Mouse (Mus musculus): ENCODE measurements around the gene Fam3a. TPM values are rescaled to one million over a fixed set of nuclear protein-coding genes. Genes with fewer than 3 reads are reported as not detected.

Fam3a gene
- 50.5 and 59.2 TPM in 2 replicates for polyA plus RNA-seq (2012; rRNA removed; ENCODE audit: low replicate concordance)

DNA sequence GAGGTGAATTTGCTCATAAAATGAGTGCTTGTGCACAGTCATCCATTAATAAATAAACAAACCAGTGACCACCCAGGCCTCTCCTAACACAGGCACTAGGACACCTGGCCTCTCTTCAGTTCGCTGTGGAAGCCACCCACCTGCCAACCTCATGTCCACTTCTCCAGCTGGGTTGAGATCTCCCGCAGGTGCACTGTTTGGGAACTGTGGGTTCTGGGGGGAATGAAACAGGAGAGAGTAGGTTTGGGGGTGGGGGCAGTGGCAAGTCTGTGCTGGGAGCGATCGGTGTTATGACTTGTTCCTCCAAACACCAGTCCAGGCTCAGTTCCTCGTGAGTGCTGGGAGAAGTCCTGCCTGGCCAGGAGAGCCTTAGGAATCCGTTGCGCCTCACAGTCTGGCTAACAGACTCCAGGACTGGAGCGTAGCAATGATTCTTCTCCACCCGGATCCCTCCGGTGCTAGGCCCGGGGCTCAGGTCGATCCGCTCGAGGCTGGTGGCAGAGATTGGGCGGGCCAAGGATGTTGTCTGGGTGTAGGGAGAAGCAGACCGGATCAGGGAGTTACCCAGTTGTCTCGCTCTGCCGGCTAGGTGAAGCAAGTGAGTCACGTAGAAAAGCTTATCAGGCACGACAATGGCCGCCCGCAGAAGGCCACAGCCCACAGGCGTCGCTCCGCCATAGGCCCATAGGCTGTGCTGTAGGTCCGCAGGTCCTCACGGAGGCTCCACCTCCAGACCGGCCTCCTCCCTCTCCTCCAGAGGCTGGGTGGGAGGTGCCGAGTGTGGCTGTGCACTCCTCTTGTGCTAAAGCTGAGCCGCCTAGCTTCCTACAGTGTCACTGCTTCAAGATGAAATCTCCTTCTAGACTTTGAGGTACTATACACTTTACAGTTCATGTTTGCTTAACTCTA is at the start of gene Fam3a, which contains the start of gene Ikbkg:
Gene Fam3a (minus strand): TSS at position 738 of the 909 bp plus-strand sequence.
Gene Ikbkg (plus strand): TSS at position 756 of the 909 bp plus-strand sequence.

DNA sequence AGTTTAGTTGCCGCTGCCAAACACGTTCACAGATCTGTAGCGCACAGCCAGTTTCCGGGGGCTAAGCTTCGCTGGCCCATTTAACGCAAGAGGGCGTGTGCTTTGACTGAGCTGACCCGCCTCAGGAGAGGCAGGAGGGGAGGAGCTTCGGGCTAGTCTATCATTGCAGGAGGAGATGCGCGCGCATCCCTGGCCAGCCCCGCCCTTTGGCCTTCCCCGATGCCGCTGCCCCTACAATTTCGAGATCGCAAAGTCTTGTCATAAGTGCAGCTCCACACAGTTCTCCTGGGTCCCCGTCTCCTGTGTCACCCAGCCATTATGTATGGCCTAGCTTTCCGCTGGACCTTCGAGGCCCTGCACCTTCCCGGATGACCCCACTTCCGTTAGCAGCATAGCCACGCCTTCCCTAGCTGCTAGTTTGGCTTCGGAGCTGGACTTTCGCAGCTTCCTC is 35.8 kb upstream of the Fam3a start, which contains the start of gene G6pdx:
Gene G6pdx (minus strand): TSS at position 369 of the 451 bp plus-strand sequence.

DNA sequence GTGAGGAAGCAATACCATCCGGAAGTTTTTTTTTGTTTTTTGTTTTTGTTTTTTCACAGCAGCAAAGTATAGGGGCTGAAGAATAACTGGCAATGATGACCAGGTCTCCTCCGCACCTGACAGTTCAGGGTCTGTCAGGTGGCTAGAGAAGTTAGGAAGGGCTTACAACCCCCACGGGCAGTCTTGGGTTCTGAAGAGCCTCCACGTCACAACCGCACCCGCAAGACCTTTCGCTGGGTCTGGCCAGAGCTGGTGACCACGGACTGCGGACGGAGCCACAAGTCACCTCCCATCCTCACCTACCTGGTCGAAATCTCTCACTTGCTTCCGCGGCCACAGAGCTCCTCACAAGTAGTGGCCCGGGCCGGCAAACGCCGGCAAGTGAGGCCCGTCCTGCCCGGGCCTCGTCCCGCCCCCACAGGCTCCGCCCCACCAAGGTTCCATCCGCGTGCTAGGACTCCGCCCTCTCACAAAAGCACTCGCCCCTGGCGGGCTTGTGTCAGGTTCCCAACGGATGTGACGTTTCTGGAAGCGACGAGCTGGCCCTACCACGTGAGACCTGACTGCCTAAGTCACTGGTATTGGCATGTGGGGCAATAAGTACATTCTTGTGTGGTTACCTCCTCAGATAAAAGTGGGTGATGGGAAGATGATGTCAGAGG is 20.1 kb downstream of the Fam3a start, which contains the start of the genes Ubl4a and Slc10a3:
Gene Ubl4a (minus strand): TSS at position 331 of the 662 bp plus-strand sequence.
Gene Slc10a3 (minus strand): TSS at position 462 of the 662 bp plus-strand sequence.

DNA sequence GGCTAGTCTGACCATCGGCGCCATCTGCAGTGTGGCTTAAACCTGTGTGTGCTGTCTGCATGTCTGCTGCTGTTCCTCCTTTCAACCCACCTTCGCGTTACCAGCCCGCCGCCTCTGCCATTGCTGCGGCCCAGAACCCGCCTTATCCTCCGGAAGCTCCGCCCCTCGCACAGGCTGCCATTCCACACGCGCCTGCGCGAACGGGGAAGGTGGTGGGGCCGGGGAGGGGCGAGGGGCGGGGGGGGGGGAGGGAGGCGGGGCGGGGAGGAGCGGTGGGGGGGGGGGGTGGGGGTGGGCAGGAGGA is 39.7 kb downstream of the Fam3a start, which contains the start of gene Lage3:
Gene Lage3 (minus strand): TSS at position 152 of the 304 bp plus-strand sequence.

Other genes starting within 250 kb of the Fam3a start
- not detected in 2 replicates for gene Tex28, start 225.4 kb downstream of the Fam3a start, polyA plus RNA-seq (2012; rRNA removed; ENCODE audit: low replicate concordance)
- 0.04 TPM in 1 of 2 replicates, not detected in the other for gene Tktl1, start 216.0 kb downstream of the Fam3a start, polyA plus RNA-seq (2012; rRNA removed; ENCODE audit: low replicate concordance)
- gene Flna, start 143.5 kb downstream of the Fam3a start, polyA plus RNA-seq (2012; rRNA removed; ENCODE audit: low replicate concordance), result 658 and 2,331 TPM in 2 replicates
- 47.9 and 80.7 TPM in 2 replicates for gene Emd, start 138.6 kb downstream of the Fam3a start, polyA plus RNA-seq (2012; rRNA removed; ENCODE audit: low replicate concordance)
- gene Rpl10, start 122.5 kb downstream of the Fam3a start, polyA plus RNA-seq (2012; rRNA removed; ENCODE audit: low replicate concordance), result 1,145 and 2,013 TPM in 2 replicates
- gene Taz, start 111.4 kb downstream of the Fam3a start, polyA plus RNA-seq (2012; rRNA removed; ENCODE audit: low replicate concordance), result 99.6 and 120 TPM in 2 replicates
- 26.7 and 40.0 TPM in 2 replicates for gene Dnase1l1, start 110.9 kb downstream of the Fam3a start, polyA plus RNA-seq (2012; rRNA removed; ENCODE audit: low replicate concordance)
- 337 and 396 TPM in 2 replicates for gene Atp6ap1, start 96.2 kb downstream of the Fam3a start, polyA plus RNA-seq (2012; rRNA removed; ENCODE audit: low replicate concordance)
- 291 and 322 TPM in 2 replicates for gene Gdi1, start 88.3 kb downstream of the Fam3a start, polyA plus RNA-seq (2012; rRNA removed; ENCODE audit: low replicate concordance)
- 15.7 and 15.8 TPM in 2 replicates for gene Fam50a, start 80.2 kb downstream of the Fam3a start, polyA plus RNA-seq (2012; rRNA removed; ENCODE audit: low replicate concordance)
- 14.5 and 58.4 TPM in 2 replicates for gene Plxna3, start 64.2 kb downstream of the Fam3a start, polyA plus RNA-seq (2012; rRNA removed; ENCODE audit: low replicate concordance)
- 101 and 103 TPM in 2 replicates for gene Lage3, start 39.7 kb downstream of the Fam3a start, polyA plus RNA-seq (2012; rRNA removed; ENCODE audit: low replicate concordance)
- 49.5 and 56.3 TPM in 2 replicates for gene Ubl4a, start 20.1 kb downstream of the Fam3a start, polyA plus RNA-seq (2012; rRNA removed; ENCODE audit: low replicate concordance)
- gene Slc10a3, start 19.9 kb downstream of the Fam3a start, polyA plus RNA-seq (2012; rRNA removed; ENCODE audit: low replicate concordance), result 25.2 and 30.4 TPM in 2 replicates
- 18.2 and 22.3 TPM in 2 replicates for gene Ikbkg, start within 50 bp of the Fam3a start, polyA plus RNA-seq (2012; rRNA removed; ENCODE audit: low replicate concordance)
- gene G6pdx, start 35.9 kb upstream of the Fam3a start, polyA plus RNA-seq (2012; rRNA removed; ENCODE audit: low replicate concordance), result 199 and 317 TPM in 2 replicates
- gene Gm6880, start 88.1 kb upstream of the Fam3a start, polyA plus RNA-seq (2012; rRNA removed; ENCODE audit: low replicate concordance), result not detected in 2 replicates
- gene Olfr1326-ps1, start 181.6 kb upstream of the Fam3a start, polyA plus RNA-seq (2012; rRNA removed; ENCODE audit: low replicate concordance), result not detected in 2 replicates
- not detected in 2 replicates for gene Olfr1325, start 199.4 kb upstream of the Fam3a start, polyA plus RNA-seq (2012; rRNA removed; ENCODE audit: low replicate concordance)